ENCODE assay signal across 31 mouse cellular contexts in genomic region chr8:105309142-105309847, GRCm38 (mm10). TPM values are rescaled to one million over a fixed set of nuclear protein-coding genes. Genes with fewer than 3 reads are reported as not detected.
DNase-seq lines count a peak whose midpoint lies in the region; ATAC-seq lines count a peak whose summit lies in the region.
"Had no signal": no experiment of that assay in that cellular context is flagged by ENCODE, and none has a peak within 500 bp of the region (broad histone marks: within the 10 kb centered on the region; RNA-seq: fewer than 3 reads in every experiment).

No protein-coding gene starts in this region.

- H3K4me1 ChIP-seq in neural tube, embryonic 11.5 days (ENCODE audit: control insufficient read depth, insufficient read depth, low read length): peaks cover 8% of the 10 kb centered on the region; the same call in 1 of the 2 replicates
- peaks cover 32% of the 10 kb centered on the region for H3K4me1 ChIP-seq in embryonic facial prominence, embryonic 10.5 days

- no peaks in the 10 kb centered on the region for H3K9me3 ChIP-seq in neural tube, embryonic 11.5 days (ENCODE audit: control insufficient read depth, low read length)
- H3K9me3 ChIP-seq in embryonic facial prominence, embryonic 10.5 days: no peaks in the 10 kb centered on the region
- H3K9me3 ChIP-seq: embryonic facial prominence, embryonic 15.5 days; heart, embryonic 13.5 days; limb, embryonic 12.5 days; liver, embryonic 15.5 days; midbrain, embryonic 10.5 days; stomach, embryonic 15.5 days had no signal

- H3K36me3 ChIP-seq in neural tube, embryonic 11.5 days (ENCODE audit: control insufficient read depth, insufficient read depth, low read length): peaks cover 9% of the 10 kb centered on the region
- peaks cover 87% of the 10 kb centered on the region for H3K36me3 ChIP-seq in embryonic facial prominence, embryonic 10.5 days (replicated peaks)

- H3K9ac ChIP-seq in neural tube, embryonic 11.5 days (ENCODE audit: low read length): no peak overlapping the region
- H3K9ac ChIP-seq: embryonic facial prominence, embryonic 15.5 days; heart, embryonic 13.5 days; hindbrain, embryonic 14.5 days; limb, embryonic 12.5 days; liver, embryonic 15.5 days; lung, embryonic 14.5 days; stomach, embryonic 15.5 days had no signal

- no peak overlapping the region for H3K27ac ChIP-seq in neural tube, embryonic 11.5 days (ENCODE audit: low read depth, low read length)
- no peak overlapping the region for H3K27ac ChIP-seq in embryonic facial prominence, embryonic 10.5 days (replicated peaks)
- H3K27ac ChIP-seq: embryonic facial prominence, embryonic 15.5 days; heart, adult 2 months; heart, embryonic 13.5 days; hindbrain, embryonic 14.5 days; limb, embryonic 12.5 days; liver, embryonic 15.5 days; midbrain, embryonic 10.5 days; stomach, embryonic 15.5 days had no signal

- H3K4me3 ChIP-seq in neural tube, embryonic 11.5 days (ENCODE audit: low read depth, low read length): no peak overlapping the region
- H3K4me3 ChIP-seq in embryonic facial prominence, embryonic 10.5 days: no peak overlapping the region
- H3K4me3 ChIP-seq: embryonic facial prominence, embryonic 15.5 days; heart, adult 2 months; heart, embryonic 13.5 days; limb, embryonic 12.5 days; liver, embryonic 15.5 days; midbrain, embryonic 10.5 days; myocyte; stomach, embryonic 15.5 days had no signal

- no peak for DNase-seq in cerebellum, postnatal 4 days (ENCODE audit: low spot score in 2 of 2)
- DNase-seq in neural tube, embryonic 11.5 days (ENCODE audit: low spot score): peak; percentile 7
- no peak for DNase-seq in neural tube, embryonic 10.5 days (ENCODE audit: extremely low spot score, low spot score)
- peak; percentile 90 to 93 for DNase-seq in cerebellum, postnatal 10 days
- DNase-seq in embryonic facial prominence, embryonic 10.5 days (ENCODE audit: low spot score): no peak
- DNase-seq in MN1 (ENCODE audit: low spot score): no peak
- DNase-seq in lung, postnatal 36 days: no peak
- DNase-seq: adrenal gland, adult 8-10 months; gastrocnemius, postnatal 36 days; heart, adult 2 months; heart, postnatal 10 days; kidney, adult 11 months; kidney, postnatal 14 days; layer of hippocampus, adult 9-11 months; lung, embryonic 14.5 days; lung, postnatal 14 days; retina, postnatal 1 day; right cerebral cortex, postnatal 14 days; thymus, postnatal 25 days had no signal

- ATAC-seq in cerebellum, adult (ENCODE audit: insufficient number of reproducible peaks, low FRiP score, low TSS enrichment): peak; percentile 74
- no peak for ATAC-seq in neural tube, embryonic 11.5 days (ENCODE audit: insufficient read depth, low FRiP score, low TSS enrichment)
- ATAC-seq: forebrain, embryonic 14.5 days; inflammation-experienced regulatory T-cells, adult 6 months had no signal

- 83% methylated on average over 15 of the region's 15 CpGs for WGBS in neural tube, embryonic 11.5 days
- 80% methylated on average over 15 of the region's 15 CpGs for WGBS in embryonic facial prominence, embryonic 10.5 days

- no peaks in the 10 kb centered on the region for H3K27me3 ChIP-seq in neural tube, embryonic 11.5 days (ENCODE audit: control insufficient read depth, insufficient read depth, low read length)
- H3K27me3 ChIP-seq in embryonic facial prominence, embryonic 10.5 days (replicated peaks; ENCODE audit: low read depth, poor library complexity, severe bottlenecking): no peaks in the 10 kb centered on the region
- H3K27me3 ChIP-seq: CH12.LX; embryonic facial prominence, embryonic 15.5 days; heart, embryonic 13.5 days; limb, embryonic 12.5 days; liver, embryonic 15.5 days; stomach, embryonic 15.5 days had no signal

- no peak overlapping the region for H3K4me2 ChIP-seq in neural tube, embryonic 11.5 days (ENCODE audit: low read depth)
- H3K4me2 ChIP-seq: embryonic facial prominence, embryonic 15.5 days; heart, embryonic 13.5 days; hindbrain, embryonic 14.5 days; limb, embryonic 12.5 days; liver, embryonic 15.5 days; lung, embryonic 14.5 days; stomach, embryonic 15.5 days had no signal

RNA-seq across cellular contexts. Expression of gene Elmo3, which starts 3.9 kb away (rescaled TPM):
- 1.0 and 1.9 TPM in 2 replicates for polyA plus RNA-seq in neural tube, embryonic 11.5 days (2014; fragmentation: Nextera tagmentation; extraction: Ambion mirVana)
- polyA plus RNA-seq in embryonic facial prominence, embryonic 10.5 days (2016; fragmentation: Nextera tagmentation; extraction: Ambion mirVana): 2.7 and 3.5 TPM in 2 replicates

RNA-seq across cellular contexts. Expression of gene E2f4, which starts 11.8 kb away (rescaled TPM):
- polyA plus RNA-seq in neural tube, embryonic 11.5 days (2014; fragmentation: Nextera tagmentation; extraction: Ambion mirVana): 103 and 107 TPM in 2 replicates
- polyA plus RNA-seq in embryonic facial prominence, embryonic 10.5 days (2016; fragmentation: Nextera tagmentation; extraction: Ambion mirVana): 125 and 138 TPM in 2 replicates

RNA-seq across cellular contexts. Expression of gene Exoc3l, which starts 13.4 kb away (rescaled TPM):
- polyA plus RNA-seq in neural tube, embryonic 11.5 days (2014; fragmentation: Nextera tagmentation; extraction: Ambion mirVana): 12.1 and 13.9 TPM in 2 replicates
- polyA plus RNA-seq in embryonic facial prominence, embryonic 10.5 days (2016; fragmentation: Nextera tagmentation; extraction: Ambion mirVana): 9.9 and 11.6 TPM in 2 replicates

RNA-seq across cellular contexts. Expression of gene Lrrc29, which starts 16.8 kb away (rescaled TPM):
- 1.3 and 1.4 TPM in 2 replicates for polyA plus RNA-seq in neural tube, embryonic 11.5 days (2014; fragmentation: Nextera tagmentation; extraction: Ambion mirVana)
- polyA plus RNA-seq in embryonic facial prominence, embryonic 10.5 days (2016; fragmentation: Nextera tagmentation; extraction: Ambion mirVana): 1.3 TPM in 2 replicates

RNA-seq across cellular contexts. Expression of gene Tmem208, which starts 16.9 kb away (rescaled TPM):
- polyA plus RNA-seq in neural tube, embryonic 11.5 days (2014; fragmentation: Nextera tagmentation; extraction: Ambion mirVana): 111 TPM in 2 replicates
- polyA plus RNA-seq in embryonic facial prominence, embryonic 10.5 days (2016; fragmentation: Nextera tagmentation; extraction: Ambion mirVana): 93.0 and 99.4 TPM in 2 replicates

Comparison
In these comparisons a context has a peak if more than half of its experiments do, and no peak if none do; other contexts are left out.
1. DNase-seq: peak in neural tube, embryonic 11.5 days (single experiment) and cerebellum, postnatal 10 days (2 of 2); none in cerebellum, postnatal 4 days (0 of 2), neural tube, embryonic 10.5 days (single experiment), embryonic facial prominence, embryonic 10.5 days (single experiment), MN1 (single experiment) and lung, postnatal 36 days (single experiment).